Mouse (Mus musculus): ENCODE results near the gene 1700029I15Rik.

Gene 1700029I15Rik

GRCm38 (mm10) chr2:92425366-92425765 lies 43.0 kb downstream of the 1700029I15Rik start:
- DNase-seq (ENCODE audit: low spot score in 2 of 2) = no peak

- DNase-seq (ENCODE audit: low spot score in 2 of 2) = no peak
Observed at GRCm38 (mm10) chr2:92426426-92426825, 44.1 kb downstream of the 1700029I15Rik start.

GRCm38 (mm10) chr2:92427882-92428281 lies 45.5 kb downstream of the 1700029I15Rik start:
- no peak for DNase-seq (ENCODE audit: low spot score in 2 of 2)

- no peak for DNase-seq (ENCODE audit: low spot score in 2 of 2)
Observed at GRCm38 (mm10) chr2:92430089-92430488, 47.8 kb downstream of the 1700029I15Rik start.

GRCm38 (mm10) chr2:92430723-92431541 lies 48.6 kb downstream of the 1700029I15Rik start:
- no peak for DNase-seq (ENCODE audit: low spot score in 2 of 2)

GRCm38 (mm10) chr2:92431611-92432179 lies 49.4 kb downstream of the 1700029I15Rik start:
- DNase-seq (ENCODE audit: low spot score in 2 of 2) = no peak

- DNase-seq (ENCODE audit: low spot score in 2 of 2) = no peak
Observed at GRCm38 (mm10) chr2:92432299-92433295, 50.3 kb downstream of the 1700029I15Rik start.

- peak; percentile 96 to 97 for DNase-seq (ENCODE audit: low spot score in 2 of 2)
Observed at GRCm38 (mm10) chr2:92433578-92434374, 51.4 kb downstream of the 1700029I15Rik start, which contains the start of gene Cry2. Gene Cry2 (minus strand): TSS chr2:92434043.

- no peak for DNase-seq (ENCODE audit: low spot score in 2 of 2)
Observed at GRCm38 (mm10) chr2:92434375-92434745, 52.0 kb downstream of the 1700029I15Rik start.

GRCm38 (mm10) chr2:92435023-92435422 lies 52.7 kb downstream of the 1700029I15Rik start:
- DNase-seq (ENCODE audit: low spot score in 2 of 2) = no peak

Data from thymus, postnatal 10 days (tissue).